Mouse (Mus musculus) adipose tissue, adult 10 weeks (tissue): ENCODE data around the gene G2e3. TPM values are rescaled to one million over a fixed set of nuclear protein-coding genes. Genes with fewer than 3 reads are reported as not detected.

Experiments used
- polyA plus RNA-seq: library from polyadenylated mRNA; stranded (reverse); fragments of 350-450 nt; fragmentation: Illumina TruSeq; extraction: RNeasy Lipid Tissue Mini Kit (QIAGEN cat#74804); gene quantifications from one replicate; pipeline ENCODE4 v1.2.3, GENCODE M21; 2014; ENCODE audit warnings: low read depth, low replicate concordance

The G2e3 gene
- polyA plus RNA-seq, result 5.8 TPM

DNA sequence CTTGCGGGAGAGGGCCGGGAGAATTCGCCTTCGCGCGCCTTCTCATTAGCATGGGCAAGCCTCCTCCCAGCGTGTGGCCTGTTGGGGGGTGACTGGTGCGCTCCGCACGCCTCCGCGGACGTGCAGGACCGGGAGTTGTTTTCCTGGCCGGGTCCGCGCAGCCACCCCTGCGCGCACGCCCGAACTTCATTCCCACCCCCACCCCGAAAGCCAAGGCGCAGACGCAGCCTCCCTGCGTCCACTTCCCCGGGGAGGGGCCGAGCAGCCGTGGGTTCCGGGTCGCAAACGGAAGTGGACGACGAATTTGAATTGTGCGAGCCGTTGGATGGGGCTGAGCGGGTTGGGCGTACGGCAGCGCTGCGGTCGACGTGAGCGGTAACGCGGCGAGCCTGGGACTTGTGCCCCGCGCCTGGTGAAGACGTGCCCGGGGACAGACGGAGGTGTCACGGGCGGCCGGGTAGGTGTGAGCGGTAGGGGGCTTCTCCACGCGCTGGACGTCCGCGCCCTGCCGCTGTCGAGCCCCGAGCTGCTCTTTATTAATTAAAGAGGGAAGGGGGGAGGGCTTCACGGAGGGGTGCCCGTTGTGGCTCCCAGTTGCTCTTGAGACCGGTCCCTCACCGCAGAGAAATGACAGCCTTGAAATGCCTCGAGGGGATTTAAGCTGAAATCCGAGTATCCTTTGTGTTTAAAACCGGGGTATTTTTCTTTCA is at the start of gene G2e3:
Gene G2e3, plus strand, starts transcription at position 74 of the 710 bp plus-strand sequence.

DNA sequence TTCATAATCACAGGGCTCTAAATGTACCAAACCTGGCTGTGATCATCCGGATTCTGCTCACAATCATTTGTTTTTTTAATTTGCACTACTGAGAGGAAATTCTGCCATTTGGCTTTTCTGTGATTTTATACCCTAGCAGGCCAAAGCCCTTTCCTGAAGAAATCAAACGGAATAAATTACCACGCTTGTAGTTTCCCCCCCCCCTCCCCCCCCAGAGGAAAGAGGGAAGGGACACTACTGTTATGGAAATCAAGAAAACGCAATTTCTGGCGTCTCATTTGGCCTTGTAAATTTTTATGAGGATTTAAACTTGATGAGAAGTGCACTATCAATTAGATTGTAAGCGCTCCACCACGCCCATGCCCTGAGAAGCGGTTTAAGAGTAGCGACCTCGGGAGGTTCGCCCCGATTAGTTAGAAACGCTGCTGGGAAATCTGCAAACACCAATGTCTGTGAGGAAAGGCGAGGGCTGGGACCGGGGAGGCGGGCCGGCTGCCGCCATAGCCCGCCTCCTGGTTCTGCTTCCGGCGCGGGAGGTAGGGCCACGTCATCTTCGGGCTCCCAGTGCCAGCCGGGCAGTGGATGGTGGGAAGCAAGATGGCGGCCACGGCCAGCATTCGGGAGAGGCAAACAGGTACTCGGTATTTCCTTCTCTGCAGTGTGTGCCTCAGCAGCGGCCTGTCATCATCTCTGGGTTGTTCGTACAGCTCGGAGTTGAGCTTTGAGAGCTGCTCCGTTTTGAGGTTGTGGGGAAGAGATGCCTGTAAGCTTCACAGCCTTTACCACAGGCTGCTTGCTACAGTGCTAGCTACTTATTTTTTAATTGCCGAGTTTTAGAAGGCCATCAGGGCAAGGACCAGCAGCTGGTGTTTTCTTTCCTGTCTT is 29.4 kb downstream of the G2e3 start, which contains the start of gene Scfd1:
Gene Scfd1, plus strand, starts transcription at position 508 of the 885 bp plus-strand sequence.

Other genes starting within 250 kb of the G2e3 start
- 49.1 TPM for gene Scfd1, start 29.4 kb downstream of the G2e3 start, polyA plus RNA-seq
- 1.5 TPM for gene Coch, start 245.3 kb downstream of the G2e3 start, polyA plus RNA-seq